Mouse (Mus musculus) lung, adult 2 months (tissue): ENCODE results near the gene Sgsm2. TPM values are rescaled to one million over a fixed set of nuclear protein-coding genes. Genes with fewer than 3 reads are reported as not detected.
"Not testable (repeated sequence)": the region's sequence is repeated elsewhere in the genome, so short reads cannot be mapped to it uniquely, and the experiment has no call there.

Experiments
- DNase-seq: peaks from one replicate; pipeline ENCODE4 v3.0.0; 2022
- H3K4me1 ChIP-seq: fragments of 200-500 bp; 2 replicates; pipeline ENCODE4 v1.6.1; 2011; ENCODE audit warnings: low read length; ENCODE audit not compliant: control insufficient read depth, insufficient read depth
- H3K4me3 ChIP-seq: fragments of 200-500 bp; replicated peaks from 2 replicates; pipeline ENCODE3; 2011; ENCODE audit warnings: low read depth, mild to moderate bottlenecking, control low read depth, low read length; ENCODE audit errors: extremely low read depth
- CTCF ChIP-seq: fragments of 200-500 bp; IDR thresholded peaks from 2 replicates; pipeline ENCODE4 v1.5.1; 2011; ENCODE audit warnings: mild to moderate bottlenecking, low read length, control low read depth; ENCODE audit not compliant: insufficient read depth
- POLR2A ChIP-seq: fragments of 200-500 bp; IDR thresholded peaks from 2 replicates; pipeline ENCODE4 v1.6.1; 2011; ENCODE audit warnings: low read depth, mild to moderate bottlenecking, control low read depth, low read length, borderline replicate concordance; ENCODE audit errors: extremely low read depth
- WGBS: fragments of 180-500 bp; shearing (Covaris S2); methylation state at CpG from one replicate; pipeline ENCODE4 v1.1.7; 2018; 5-methylcytosine and 5-hydroxymethylcytosine counted together
- polyA plus RNA-seq: library from polyadenylated mRNA; depleted of rRNA; stranded (reverse); fragments of >200 nt; gene quantifications from 2 replicates; pipeline ENCODE4 v1.2.3, GENCODE M21; 2012

Sgsm2 gene
- polyA plus RNA-seq, 1 experiment: 22.1 TPM

GRCm38 (mm10) chr11:74827791-74828403 lies 69.0 kb downstream of the Sgsm2 start:
- 50% methylated on average over 7 of the region's 7 CpGs for WGBS
- DNase-seq: no peak

DNA sequence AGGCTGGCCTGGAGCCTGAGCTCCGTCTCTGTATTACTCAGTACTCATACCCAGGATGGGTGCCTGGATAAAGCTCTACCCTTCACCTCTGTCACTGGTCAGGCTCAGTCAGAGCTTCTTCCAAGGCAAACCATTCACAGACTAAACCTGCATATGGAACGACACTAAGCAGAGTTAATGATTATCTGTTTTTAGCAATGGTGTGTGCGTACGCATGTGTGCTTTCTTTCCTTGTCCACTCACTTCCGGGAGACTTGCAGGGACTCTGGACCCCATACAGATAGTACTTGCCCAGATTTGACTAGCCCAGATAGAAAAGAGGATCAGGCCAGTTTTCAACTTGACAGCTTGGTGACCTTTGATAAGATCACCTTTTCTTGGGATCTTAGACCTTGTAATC lies 70.2 kb downstream of the Sgsm2 start:
- no peak overlapping the region for H3K4me3 ChIP-seq
- peaks cover 13% of the 10 kb centered on the region for H3K4me1 ChIP-seq
- no peak for TF ChIP-seq CTCF
- no peak for TF ChIP-seq POLR2A
- no peak for DNase-seq
- 91% methylated on average over 5 of the region's 5 CpGs for WGBS

More at GRCm38 (mm10) chr11:74827791-74828403, 69.0 kb downstream of the Sgsm2 start:
- H3K4me3 ChIP-seq: no peak overlapping the region
- H3K4me1 ChIP-seq: peaks cover 19% of the 10 kb centered on the region
- TF ChIP-seq POLR2A (no peak), CTCF (no peak)

DNA sequence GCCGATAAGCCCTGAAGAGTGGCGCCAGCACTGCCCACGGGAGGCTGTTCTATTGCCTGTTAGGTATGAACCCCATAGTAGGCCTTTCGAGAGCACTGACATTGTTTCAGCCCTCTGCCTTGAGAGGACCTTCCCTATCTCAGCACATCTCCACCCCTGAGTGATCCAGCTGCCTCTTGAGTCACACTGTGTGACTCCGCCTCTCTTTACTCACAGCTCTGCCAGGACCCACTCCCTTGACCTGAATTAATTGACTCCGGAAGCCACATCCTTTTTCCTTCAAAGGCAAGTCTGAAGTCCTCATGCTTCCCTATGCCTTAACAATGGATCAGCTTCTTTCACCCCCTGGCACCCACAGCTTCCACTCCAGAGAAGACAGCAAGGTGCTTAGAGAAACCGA lies 70.7 kb downstream of the Sgsm2 start:
- no peak for DNase-seq
- Histone ChIP-seq H3K4me1 (peaks cover 13% of the 10 kb centered on the region), H3K4me3 (no peak overlapping the region)
- WGBS: 38% methylated on average over 7 of the region's 7 CpGs
- TF ChIP-seq POLR2A (no peak), CTCF (no peak)

GRCm38 (mm10) chr11:74822746-74823440 lies 74.0 kb downstream of the Sgsm2 start:
- no peak overlapping the region for H3K4me3 ChIP-seq
- TF ChIP-seq POLR2A (no peak), CTCF (no peak)
- no peak for DNase-seq
- 93% methylated on average over 7 of the region's 7 CpGs for WGBS
- peaks cover 6% of the 10 kb centered on the region for H3K4me1 ChIP-seq

DNA sequence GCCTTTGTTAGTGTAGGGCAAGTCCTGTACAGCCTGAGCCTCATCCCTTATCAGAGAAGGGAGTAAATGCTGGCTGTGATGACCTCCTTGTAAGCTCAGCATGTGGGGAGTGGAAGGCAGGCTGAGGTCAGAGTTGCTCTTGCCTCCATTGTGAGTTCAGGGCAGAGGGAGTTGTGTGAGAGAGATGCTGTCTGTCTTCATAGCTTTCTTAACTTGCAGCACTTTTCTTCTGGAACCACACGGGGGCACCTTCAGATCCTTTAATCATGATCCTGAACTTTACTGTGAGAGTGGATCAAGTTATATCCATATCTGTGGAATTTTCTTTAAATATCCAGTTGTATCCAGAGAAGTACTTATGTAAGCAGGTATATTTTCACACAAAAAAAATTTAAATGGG lies 75.4 kb downstream of the Sgsm2 start:
- Histone ChIP-seq H3K4me1 (peaks cover 3% of the 10 kb centered on the region; the same call in 1 of the 2 replicates), H3K4me3 (no peak overlapping the region)
- no peak for TF ChIP-seq CTCF
- 16% methylated on average over 1 of the region's 1 CpGs for WGBS
- DNase-seq: no peak

GRCm38 (mm10) chr11:74820921-74821320 lies 75.9 kb downstream of the Sgsm2 start:
- TF ChIP-seq POLR2A (no peak), CTCF (no peak)
- DNase-seq: no peak
- H3K4me1 ChIP-seq: no peaks in the 10 kb centered on the region; the same call in 1 of the 2 replicates
- 60% methylated on average over 1 of the region's 1 CpGs for WGBS
- no peak overlapping the region for H3K4me3 ChIP-seq

- no peak overlapping the region for H3K4me3 ChIP-seq
- H3K4me1 ChIP-seq: no peaks in the 10 kb centered on the region
- TF ChIP-seq CTCF (no peak), POLR2A (no peak)
- no peak for DNase-seq
Observed at GRCm38 (mm10) chr11:74815795-74816194, 81.1 kb downstream of the Sgsm2 start.

DNA sequence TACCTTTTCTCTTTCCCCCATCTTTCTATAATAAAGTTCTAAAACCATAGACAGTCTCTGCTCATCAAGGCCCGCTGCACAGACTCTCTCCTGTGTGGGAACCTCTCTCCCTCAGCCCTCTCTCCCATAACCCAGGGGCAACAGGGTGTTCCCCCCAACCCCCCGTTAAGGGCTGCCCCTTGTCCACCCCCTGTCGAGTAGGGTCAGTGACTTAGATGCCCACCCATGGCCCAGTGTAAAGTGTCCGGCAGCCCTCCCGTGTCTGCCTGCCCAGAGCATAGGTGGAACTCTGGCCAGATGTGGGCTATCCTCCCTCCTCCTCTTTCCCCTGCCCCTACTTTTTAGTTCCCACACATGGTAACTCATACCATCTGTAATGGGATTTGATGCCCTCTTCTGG lies 85.3 kb downstream of the Sgsm2 start:
- 64% methylated on average over 5 of the region's 5 CpGs for whole genome bisulfite sequencing
- no peak overlapping the region for H3K4me3 ChIP-seq
- no peaks in the 10 kb centered on the region for H3K4me1 ChIP-seq

GRCm38 (mm10) chr11:74811027-74811426 lies 85.8 kb downstream of the Sgsm2 start:
- WGBS: 71% methylated on average over 3 of the region's 3 CpGs
- not testable (repeated sequence) for H3K4me3 ChIP-seq, DNase-seq

More for the DNA sequence above, 85.3 kb downstream of the Sgsm2 start:
- TF ChIP-seq CTCF (no peak), POLR2A (no peak)
- DNase-seq: no peak

GRCm38 (mm10) chr11:74810134-74810533 lies 86.7 kb downstream of the Sgsm2 start:
- Histone ChIP-seq H3K4me1 (no peaks in the 10 kb centered on the region), H3K4me3 (no peak overlapping the region)
- DNase-seq: no peak
- TF ChIP-seq POLR2A (no peak), CTCF (no peak)

More at GRCm38 (mm10) chr11:74811027-74811426, 85.8 kb downstream of the Sgsm2 start:
- not testable (repeated sequence) for H3K4me1 ChIP-seq
